Mouse (Mus musculus) layer of hippocampus, adult 2 months (tissue): ENCODE measurements around the gene Tmem116. TPM values are rescaled to one million over a fixed set of nuclear protein-coding genes. Genes with fewer than 3 reads are reported as not detected.

Source experiments
- DNase-seq, 2 experiments: peaks; one replicate each; pipeline ENCODE4 v3.0.0; 2022; ENCODE audit warnings: low spot score in 2 of 2
- H3K27ac ChIP-seq: fragments of 200-600 bp; 2 replicates; pipeline ENCODE4 v1.8.1; 2022
- H3K4me3 ChIP-seq: fragments of 200-600 bp; 2 replicates; pipeline ENCODE4 v1.8.1; 2022; ENCODE audit warnings: mild to moderate bottlenecking
- CTCF ChIP-seq: fragments of 200-600 bp; conservative IDR thresholded peaks from 2 replicates; pipeline ENCODE4 v1.8.1; 2022; ENCODE audit warnings: antibody characterized with exemption, mild to moderate bottlenecking, moderate library complexity
- total RNA-seq, 2 experiments: library from RNA; stranded (reverse); gene quantifications; 2 replicates each; pipeline ENCODE4 v1.2.3; 2021

Tmem116 gene
- total RNA-seq, 2 experiments from 2014 or later, result 7.7 to 8.6 TPM

DNA sequence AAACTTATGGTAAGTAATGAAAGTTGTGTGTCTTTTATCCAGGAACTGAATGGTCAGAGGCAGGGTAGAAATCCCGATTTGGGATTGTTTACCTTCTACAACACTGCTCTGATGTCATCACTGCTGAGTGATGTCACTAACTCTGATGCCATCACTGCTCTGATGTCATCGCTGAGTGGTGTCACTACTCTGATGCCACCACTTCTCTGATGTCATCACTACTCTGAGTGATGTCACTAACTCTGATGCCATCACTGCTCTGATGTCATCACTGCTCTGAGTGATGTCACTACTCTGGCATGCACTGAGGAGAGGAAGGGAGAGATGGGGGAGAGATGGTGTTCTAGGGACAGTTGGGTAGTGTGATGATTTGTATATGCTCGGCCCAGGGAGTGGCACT is 110.7 kb downstream of the Tmem116 start:
- DNase-seq, result no peak
- no peak overlapping the region for H3K27ac ChIP-seq
- no peak overlapping the region for H3K4me3 ChIP-seq
- TF ChIP-seq CTCF, result no peak

DNA sequence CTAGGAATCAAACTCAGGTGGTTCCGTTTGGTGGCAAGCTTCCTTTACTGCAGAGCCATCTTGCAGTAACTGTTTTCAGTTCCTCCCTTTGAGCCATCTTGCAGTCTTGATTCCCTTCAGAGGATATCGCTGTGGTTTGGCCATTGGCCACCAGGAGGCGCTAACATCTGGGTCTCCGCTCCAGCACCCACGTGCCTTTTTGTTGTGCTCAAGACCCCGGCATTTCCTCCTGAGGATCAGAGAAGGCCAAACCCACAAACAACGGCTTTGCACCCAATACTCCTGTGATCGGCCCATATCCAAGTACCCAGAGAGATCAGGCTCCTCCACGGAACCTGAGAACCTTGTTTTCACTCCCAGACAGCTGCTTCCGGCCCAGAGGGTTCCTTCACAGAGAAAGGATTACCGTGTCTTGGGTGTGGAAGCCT is 112.8 kb downstream of the Tmem116 start:
- TF ChIP-seq CTCF, result peak; percentile 90
- peak; percentile 70 to 83 for DNase-seq
- Histone ChIP-seq H3K27ac (0 out of 2 replicates have a peak overlapping the region, but pooled peaks have one; percentile 21), H3K4me3 (peak overlapping the region; percentile 28; the same call in 1 of the 2 replicates)

DNA sequence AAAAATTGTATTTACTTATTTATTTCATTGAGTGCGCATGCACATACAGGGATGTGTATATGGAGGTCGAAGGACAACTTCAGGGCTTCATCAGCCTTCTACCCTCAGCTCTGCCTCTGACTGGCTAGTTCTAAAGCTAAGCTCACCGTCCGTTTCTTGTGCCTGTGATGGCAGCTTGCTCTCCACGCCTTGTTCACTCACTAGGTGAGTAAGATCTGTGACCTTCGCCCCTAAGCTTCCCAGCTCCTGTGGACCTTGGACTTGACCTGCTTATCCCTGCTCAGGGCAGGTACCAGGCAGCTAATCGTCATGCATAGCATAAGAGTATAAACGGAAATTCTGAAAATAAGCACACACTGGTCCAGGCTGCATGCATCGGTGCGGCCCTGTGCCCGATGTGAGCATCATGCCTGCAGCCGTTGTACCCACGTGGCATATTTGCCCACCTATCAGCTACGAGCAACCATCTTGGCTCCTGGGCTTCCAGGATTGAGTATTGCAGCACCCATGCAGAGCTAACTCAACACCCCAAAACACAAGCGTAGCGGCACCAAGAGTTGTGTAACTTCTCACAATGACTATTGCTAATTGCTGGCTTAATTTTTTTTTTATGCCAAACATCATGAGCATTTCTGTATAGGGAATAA is 114.5 kb downstream of the Tmem116 start:
- no peak overlapping the region for H3K27ac ChIP-seq
- DNase-seq, result no peak
- H3K4me3 ChIP-seq, result no peak overlapping the region
- no peak for TF ChIP-seq CTCF

DNA sequence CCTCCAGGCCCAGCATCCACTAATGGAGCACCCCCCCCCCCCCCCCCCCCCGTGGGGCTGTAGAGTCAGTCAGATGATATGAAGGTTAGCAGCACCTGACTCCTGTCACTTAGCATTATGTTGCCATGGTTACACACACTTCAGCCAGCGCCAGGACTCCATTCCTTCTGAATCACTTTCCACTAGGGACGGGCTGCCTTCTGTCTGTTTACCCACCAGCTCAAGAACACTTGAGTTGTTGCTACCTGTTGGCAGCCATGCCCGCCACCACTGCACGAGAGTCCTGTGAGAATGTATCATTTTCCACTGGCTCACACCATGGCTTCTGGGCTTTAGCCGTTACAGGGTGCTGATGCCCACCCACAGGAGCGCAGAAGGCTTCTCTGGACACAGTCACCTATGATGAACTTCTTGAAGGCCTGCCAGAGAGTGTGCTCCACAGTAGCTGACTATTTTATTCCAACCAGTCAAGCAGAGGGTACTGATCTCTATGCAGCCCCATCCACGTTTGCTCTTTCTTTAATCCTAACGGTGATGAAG is 118.3 kb downstream of the Tmem116 start:
- no peak for DNase-seq
- no peak overlapping the region for H3K27ac ChIP-seq

DNA sequence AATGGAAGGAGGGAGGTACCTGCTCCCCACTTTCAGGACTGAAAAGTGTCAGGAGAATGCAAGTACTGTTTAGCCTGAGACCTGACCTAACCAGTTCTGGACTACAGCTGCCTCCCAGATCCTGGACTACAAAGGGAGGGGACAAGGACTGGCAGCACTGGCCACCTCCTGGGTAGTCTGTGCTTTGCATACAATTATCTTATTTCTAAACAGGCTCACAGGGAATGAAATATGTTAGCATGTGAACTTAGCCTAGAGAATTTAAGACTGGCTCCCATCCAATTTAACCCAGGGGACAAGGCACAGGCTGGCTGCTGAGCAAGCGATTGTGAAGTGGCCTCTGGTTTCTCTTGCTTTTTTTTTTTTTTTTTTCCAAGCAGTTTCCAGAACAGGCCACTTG is 119.1 kb downstream of the Tmem116 start:
- TF ChIP-seq CTCF, result no peak
- H3K27ac ChIP-seq, result no peak overlapping the region
- no peak for DNase-seq
- H3K4me3 ChIP-seq, result no peak overlapping the region

More for the DNA sequence above, 118.3 kb downstream of the Tmem116 start:
- TF ChIP-seq CTCF, result no peak
- H3K4me3 ChIP-seq, result no peak overlapping the region

Other genes starting within 250 kb of the Tmem116 start
- gene Rpl6, start 247.4 kb upstream of the Tmem116 start, total RNA-seq, result 100 to 1,000 TPM; 472 to 483 TPM
- 100 to 1,000 TPM; 170 to 175 TPM for gene Hectd4, start 231.7 kb upstream of the Tmem116 start, total RNA-seq
- 10 to 100 TPM; 79.8 to 82.8 TPM for gene Trafd1, start 66.3 kb upstream of the Tmem116 start, total RNA-seq
- gene Naa25, start 54.0 kb upstream of the Tmem116 start, total RNA-seq, result 10 to 100 TPM; 37.2 to 40.9 TPM
- 100 to 1,000 TPM; 127 to 144 TPM for gene Erp29, start 613 bp downstream of the Tmem116 start, total RNA-seq
- gene Adam1b, start 51.5 kb downstream of the Tmem116 start, total RNA-seq, result not detected
- gene Adam1a, start 93.6 kb downstream of the Tmem116 start, total RNA-seq, result 10 to 100 TPM; 17.7 to 22.9 TPM
- not detected for gene Gm42878, start 93.6 kb downstream of the Tmem116 start, total RNA-seq
- gene Mapkapk5, start 94.0 kb downstream of the Tmem116 start, total RNA-seq, result 10 to 100 TPM; 68.1 to 76.2 TPM
- 100 to 1,000 TPM; 125 to 134 TPM for gene Aldh2, start 141.9 kb downstream of the Tmem116 start, total RNA-seq
- gene Acad12, start 167.0 kb downstream of the Tmem116 start, total RNA-seq, result 1 to 10 TPM; 5.5 to 6.8 TPM
- gene Acad10, start 208.6 kb downstream of the Tmem116 start, total RNA-seq, result 1 to 10 TPM; 4.2 to 4.3 TPM
- 10 to 100 TPM; 67.8 to 68.4 TPM for gene Brap, start 208.7 kb downstream of the Tmem116 start, total RNA-seq